Mouse (Mus musculus): ENCODE measurements around the gene Pde11a. TPM values are rescaled to one million over a fixed set of nuclear protein-coding genes. Genes with fewer than 3 reads are reported as not detected.

Gene Pde11a
- total RNA-seq (2014; fragmentation: Nextera tagmentation) (not detected in 2 replicates), total RNA-seq (2017) (not detected in 2 replicates)

DNA sequence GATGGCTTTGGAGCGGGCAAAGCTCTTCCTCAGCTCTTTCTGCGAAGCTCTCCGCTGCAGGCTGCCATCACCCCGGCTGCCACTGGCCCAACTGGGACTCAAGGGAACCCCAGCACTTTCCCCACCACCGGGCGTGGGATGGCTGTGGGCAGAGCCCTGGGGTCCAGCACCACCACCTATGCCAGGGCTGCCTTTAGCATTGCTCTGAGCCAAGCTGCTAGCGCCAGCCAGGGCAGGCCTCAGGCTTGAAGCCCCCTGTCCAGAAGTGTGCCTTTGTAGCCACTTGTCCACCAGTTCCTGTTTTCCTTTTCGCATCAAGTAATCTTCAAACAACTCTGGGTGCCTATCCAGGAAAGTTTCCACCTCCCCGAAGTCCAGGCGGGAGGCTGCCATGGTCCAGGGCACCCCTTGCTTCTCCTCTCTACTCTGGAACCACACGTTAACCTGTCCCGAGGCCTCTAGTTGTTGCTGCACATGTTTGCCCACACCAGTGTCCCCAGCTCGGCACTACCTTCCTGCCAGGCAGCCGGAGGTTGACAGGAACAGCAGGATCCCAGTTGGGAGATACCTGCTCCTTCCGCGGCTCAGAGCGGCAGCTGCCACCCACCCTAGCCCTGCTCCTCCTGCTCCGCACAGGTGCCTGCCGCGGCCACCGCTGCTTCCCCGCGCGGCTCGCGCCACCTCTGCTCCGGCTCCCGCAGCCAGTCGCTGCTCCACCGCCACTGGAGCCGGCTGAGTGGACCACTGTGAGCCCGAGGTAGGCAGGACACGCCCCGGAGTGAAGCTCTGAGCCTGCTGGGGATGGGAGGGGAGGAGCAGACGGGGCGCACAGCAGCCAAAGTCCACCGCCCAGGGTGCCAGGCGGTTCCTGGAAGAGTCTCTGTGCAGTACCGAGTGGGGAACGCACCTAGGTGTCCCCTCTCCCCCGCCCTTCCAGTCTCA, at the start of gene Pde11a:
Gene Pde11a, minus strand, starts transcription at position 560 of the 942 bp plus-strand sequence.
- peak; percentile 47; the same call in 1 of the 2 replicates for ATAC-seq (replicated peaks; ENCODE audit: low FRiP score, low TSS enrichment, poor library complexity, severe bottlenecking)

DNA sequence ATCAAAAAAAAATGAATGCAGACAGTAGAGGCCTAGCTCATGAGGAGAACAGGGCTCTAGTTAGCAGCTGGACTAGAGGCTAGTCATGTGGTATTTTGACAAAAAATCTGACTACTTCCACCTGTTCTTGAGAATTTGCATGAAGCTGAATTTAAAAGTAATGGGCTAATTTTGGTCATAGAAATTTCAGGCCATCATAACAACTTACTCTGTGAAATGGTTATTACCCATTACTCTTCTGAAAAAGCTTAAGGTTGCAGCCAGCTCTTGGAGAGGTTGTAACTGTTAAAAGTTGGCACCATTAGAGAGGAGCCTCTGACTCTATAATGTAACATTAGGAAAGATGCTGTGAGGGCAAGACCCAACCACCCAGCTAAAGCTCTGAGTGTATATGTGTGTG, 48.0 kb upstream of the Pde11a start:
- no peak for ATAC-seq (replicated peaks; ENCODE audit: low FRiP score, low TSS enrichment, poor library complexity, severe bottlenecking)

DNA sequence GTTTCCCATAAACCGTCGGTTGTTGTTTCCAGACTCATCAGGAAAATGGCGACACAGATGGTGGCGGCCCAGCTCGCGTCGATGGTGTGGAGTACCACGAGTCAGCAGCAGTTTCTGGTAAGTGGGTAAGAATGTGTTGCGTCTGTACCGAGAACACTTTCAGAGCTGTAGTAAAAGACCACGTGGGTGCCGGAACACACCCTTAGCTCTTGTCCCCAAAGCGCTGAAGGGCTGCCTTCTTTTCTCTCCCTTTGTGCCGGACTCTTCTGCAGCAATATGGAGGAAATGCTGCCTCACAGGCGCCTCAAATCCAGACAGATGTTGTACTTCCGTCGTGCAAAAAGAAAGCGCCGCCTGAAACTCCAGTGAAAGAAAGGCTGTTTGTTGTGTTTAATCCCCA, 40.1 kb upstream of the Pde11a start:
- ATAC-seq (replicated peaks; ENCODE audit: low FRiP score, low TSS enrichment, poor library complexity, severe bottlenecking) = no peak

DNA sequence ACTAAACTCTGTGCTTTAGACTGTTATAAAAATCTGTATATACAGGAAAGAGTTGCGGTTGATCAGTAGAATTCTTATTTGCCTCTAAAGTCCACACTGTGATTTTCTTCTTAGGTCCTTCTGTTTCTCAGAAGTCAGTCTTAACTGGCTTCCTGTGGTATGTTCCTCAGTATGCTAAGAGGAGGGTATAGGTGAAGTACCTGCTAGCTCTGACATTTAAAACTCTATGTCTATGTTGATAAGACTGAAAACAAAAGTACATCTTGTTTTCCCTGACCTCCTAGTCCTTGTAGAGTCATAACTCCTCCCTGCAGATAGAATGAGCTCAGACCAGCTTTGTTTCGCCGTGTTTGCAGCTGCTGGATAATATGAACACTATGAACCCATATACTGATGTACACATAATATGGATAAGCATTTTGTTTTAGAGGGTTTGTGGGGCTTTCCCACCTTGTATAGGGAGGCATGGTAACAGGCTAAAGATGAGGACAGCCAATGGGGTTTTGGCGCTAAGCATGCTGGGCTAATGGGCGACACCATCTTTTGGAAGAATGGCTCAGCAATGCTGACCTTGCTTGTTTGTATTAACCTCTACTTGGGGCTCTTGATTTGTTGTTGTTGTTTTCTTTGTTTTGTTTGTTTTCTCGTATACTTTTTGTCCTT, 36.1 kb upstream of the Pde11a start:
- no peak for ATAC-seq (replicated peaks; ENCODE audit: low FRiP score, low TSS enrichment, poor library complexity, severe bottlenecking)

DNA sequence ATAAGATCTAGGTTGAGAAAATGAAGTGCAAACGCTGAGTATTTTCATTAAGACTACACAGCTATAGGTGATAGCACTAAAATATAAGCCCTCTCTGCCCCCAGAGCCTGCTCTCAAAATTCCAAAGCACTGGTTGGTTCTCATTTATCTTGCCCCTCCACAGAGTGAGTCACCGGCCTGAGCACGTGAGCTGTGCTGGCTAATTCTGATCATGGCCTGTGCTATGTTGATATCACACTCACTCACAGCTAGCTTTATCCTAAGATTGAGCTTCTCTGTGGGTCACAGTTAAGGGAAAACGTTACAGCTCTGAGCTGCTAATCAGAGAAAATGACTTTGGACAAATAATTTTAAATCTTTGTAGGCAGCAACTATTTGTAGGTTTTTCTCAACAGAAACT, 33.7 kb upstream of the Pde11a start:
- ATAC-seq (replicated peaks; ENCODE audit: low FRiP score, low TSS enrichment, poor library complexity, severe bottlenecking) = peak; percentile 85

DNA sequence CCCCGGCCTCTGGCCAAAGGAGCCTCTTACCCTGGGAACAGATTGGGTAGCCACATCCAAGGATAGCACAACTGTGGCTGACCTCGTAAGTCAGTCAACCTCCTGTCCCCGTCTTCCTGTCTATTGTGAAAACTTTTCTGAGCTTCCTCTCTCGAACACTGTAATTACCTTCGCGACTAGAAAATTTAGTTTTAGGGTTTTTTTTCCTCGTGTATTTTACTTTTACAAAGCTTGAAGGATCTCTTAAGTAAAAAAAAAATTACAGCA, 32.0 kb upstream of the Pde11a start:
- ATAC-seq (replicated peaks; ENCODE audit: low FRiP score, low TSS enrichment, poor library complexity, severe bottlenecking) = no peak

DNA sequence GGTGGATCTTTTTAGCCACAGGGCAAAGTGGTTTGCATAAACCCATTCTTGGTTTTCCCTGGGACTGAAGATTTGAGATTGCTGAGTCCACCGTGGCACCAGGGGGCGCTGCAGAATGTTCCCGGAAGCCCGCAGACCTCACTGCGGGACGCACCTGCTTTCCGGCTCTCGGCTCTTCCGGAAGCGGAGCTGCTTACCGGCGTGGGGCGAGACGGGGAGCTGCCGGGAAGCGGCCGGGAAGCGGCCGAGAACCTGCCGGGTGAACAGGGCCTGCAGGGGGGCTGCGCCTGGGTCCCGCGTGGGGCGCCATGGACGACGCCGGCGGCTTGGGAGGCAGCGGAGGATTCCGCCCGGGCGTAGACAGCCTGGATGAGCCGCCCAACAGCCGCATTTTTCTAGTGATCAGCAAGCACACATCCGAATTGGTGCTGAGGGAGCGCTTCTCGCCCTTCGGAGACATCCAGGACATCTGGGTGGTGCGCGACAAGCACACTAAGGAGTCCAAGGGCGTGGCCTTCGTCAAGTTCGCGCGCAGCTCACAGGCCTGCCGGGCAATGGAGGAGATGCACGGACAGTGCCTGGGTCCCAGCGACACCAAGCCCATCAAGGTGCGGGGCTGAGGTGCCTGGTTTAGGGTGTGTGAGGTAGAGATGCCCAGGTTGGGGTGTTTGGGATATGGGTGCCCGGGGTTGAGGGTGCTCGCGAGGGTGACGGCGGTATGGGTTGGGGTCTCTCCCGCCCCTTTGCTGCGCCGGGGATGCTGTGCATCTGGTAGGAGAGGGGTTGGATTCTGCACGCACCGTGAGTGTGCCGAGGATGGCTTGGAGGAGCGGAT, 31.5 kb upstream of the Pde11a start, which contains the start of gene Rbm45:
Gene Rbm45, plus strand, starts transcription at position 164 of the 835 bp plus-strand sequence.
- peak; percentile 80 for ATAC-seq (replicated peaks; ENCODE audit: low FRiP score, low TSS enrichment, poor library complexity, severe bottlenecking)

DNA sequence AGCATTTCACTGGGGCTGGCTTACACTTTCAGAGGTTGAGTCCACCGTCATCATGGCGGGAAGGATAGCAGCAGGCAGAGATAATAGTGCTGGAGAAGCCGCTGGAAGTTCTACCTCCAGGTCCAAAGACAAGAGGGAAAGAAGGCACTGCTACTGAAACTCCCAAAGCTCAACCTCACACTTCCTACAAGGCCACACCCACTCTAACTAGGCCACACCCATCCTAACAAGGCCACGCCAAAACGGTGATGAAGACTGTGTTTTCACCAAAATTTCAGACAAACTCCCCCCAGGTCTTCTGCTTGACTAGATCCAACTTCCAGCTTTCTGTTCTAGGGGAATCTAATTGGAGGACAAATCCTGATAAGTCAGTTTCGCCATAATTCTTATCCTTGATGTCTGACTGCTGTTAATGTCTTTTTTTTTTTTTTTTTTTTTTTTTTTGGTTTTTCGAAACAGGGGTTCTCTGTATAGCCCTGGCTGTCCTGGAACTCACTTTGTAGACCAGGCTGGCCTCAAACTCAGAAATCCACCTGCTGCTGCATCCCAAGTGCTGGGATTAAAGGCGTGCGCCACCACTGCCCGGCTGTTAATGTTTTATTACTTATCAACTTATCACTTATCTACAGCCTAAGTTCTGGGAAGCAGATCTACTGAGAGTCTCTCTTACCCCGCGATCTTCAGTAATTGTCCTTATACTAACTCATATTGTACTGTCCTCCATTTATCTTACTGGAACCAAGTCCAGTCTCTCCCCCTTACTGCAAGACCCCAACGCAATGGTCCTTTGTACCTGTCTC, 30.5 kb upstream of the Pde11a start:
- no peak for ATAC-seq (replicated peaks; ENCODE audit: low FRiP score, low TSS enrichment, poor library complexity, severe bottlenecking)

DNA sequence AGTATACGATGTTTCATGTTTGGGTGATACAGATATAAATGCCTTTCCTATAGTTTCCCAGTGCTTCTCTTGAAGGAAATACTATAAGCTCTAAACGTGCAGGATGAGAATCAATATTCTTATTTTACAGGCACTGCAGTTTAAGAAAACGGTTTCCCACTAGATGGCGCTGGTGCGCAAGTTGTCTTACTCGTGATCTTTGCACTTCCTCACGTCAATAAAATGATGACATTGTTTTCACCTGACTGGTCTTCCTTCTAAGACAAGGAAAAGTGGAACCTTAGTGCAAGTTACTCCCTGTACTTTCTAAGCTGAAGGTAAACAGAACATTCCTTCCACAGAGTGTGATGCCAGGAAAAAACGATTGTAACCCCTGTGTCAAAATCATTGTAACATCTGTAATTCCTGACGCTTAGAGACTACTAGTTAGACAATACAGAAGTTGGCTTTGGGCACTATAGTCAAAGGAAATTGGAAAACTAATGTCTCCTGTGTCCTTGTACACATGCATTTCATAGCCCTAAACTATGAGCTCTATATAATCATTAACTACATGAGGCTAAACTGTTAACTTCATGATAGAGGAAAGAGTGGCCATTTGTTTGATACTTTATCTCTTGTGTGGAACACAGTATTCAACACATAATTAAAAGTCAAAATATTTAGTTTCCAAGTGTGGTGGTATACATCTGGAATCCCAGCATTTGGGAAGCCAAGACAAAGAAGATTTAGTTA, 28.8 kb upstream of the Pde11a start:
- peak; percentile 57; the same call in 1 of the 2 replicates for ATAC-seq (replicated peaks; ENCODE audit: low FRiP score, low TSS enrichment, poor library complexity, severe bottlenecking)

DNA sequence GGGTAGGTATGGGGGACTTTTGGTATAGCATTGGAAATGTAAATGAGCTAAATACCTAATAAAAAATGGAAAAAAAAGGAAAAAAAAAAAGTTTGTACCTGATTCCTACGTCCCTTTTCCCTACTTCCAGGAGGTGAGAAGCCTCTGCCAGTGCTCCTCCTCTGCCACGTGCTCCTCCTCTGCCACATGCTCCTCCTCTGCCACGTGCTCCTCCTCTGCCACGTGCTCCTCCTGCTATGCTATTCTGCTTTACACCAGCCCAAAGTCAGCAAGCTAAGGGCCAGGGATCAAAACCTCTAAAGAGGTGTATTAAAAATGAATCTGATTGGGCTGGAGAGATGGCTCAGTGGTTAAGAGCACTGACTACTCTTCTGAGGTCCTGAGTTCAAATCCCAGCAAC, 27.2 kb upstream of the Pde11a start:
- no peak for ATAC-seq (replicated peaks; ENCODE audit: low FRiP score, low TSS enrichment, poor library complexity, severe bottlenecking)

DNA sequence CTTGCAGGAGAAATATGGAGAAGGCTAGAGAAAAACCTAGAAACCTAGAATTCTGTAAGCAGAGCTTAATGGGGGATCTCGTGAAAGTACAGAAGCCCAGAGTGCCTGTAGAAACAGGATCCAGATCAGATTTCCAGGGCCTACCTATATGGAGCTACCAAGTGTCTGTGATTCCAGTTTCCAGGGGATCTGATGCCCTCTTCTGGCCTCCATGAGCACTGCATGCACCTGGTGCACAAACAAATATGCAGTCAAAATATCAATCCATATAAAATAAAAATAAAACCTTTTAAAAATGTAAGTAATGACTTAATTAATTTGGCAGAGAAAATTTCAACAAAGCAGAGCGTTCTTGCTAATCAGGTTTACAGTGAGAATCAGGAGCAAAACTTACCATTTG, 23.5 kb upstream of the Pde11a start:
- ATAC-seq (replicated peaks; ENCODE audit: low FRiP score, low TSS enrichment, poor library complexity, severe bottlenecking) = no peak

DNA sequence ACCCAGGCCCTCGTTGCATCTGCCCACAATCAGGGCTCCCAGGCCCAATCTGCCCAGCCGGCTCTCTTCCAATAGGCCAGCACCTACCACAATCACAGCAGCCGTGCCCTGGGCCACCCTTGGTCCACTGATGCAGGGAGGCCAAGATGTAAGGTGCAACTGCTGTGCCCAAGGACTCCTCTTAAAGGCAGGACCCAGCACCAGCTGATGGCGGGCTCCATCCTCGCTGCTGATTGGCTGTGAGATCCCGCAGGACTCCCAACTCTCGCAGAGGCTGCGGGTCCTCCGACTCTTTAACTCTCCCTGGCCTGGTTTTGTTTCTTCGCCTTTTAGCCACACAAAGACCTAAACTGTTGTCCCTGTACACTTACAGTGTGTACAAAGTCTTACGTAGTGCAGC, 21.7 kb upstream of the Pde11a start, which contains the start of gene Cyct:
Gene Cyct, minus strand, starts transcription at position 225 of the 400 bp plus-strand sequence.
- no peak for ATAC-seq (replicated peaks; ENCODE audit: low FRiP score, low TSS enrichment, poor library complexity, severe bottlenecking)

DNA sequence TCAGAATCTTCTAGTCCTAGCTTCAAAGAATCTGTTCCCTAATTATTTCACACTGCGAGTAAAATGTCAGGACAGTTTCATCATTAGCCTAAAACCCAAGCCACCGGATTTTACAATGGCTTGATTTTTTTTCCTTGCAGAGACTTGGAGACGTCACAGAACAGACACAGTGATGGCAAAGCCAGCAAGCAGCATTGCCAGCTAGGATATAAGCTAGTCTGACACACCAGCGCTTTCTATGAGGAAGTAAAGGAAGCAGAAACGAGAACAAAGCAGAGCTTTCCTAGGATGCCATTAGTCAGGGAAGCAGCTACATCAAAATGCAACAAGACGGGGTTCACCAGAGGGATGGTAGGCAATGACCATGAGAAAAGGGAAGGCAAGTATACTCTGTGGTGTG, 9.3 kb upstream of the Pde11a start:
- no peak for ATAC-seq (replicated peaks; ENCODE audit: low FRiP score, low TSS enrichment, poor library complexity, severe bottlenecking)

DNA sequence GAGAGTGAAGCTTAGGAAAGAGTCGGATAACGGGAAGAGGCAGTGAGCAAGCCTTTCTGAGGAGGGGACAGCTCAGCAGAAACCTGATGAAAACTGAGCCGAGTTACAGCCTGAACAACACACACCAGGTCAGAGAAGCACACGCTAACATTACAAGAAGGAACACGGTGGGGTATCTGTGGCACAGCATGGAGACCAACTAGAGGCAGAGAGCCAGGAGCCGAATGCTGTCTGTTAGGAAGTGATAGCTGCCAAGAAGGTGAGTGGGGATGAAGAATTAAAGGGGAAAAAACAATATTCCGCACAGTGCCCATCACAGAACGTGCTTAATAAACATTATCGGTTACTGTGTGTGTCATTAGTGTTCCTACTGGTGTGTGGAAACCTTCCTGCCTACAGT, 3.6 kb upstream of the Pde11a start:
- ATAC-seq (replicated peaks; ENCODE audit: low FRiP score, low TSS enrichment, poor library complexity, severe bottlenecking) = no peak

DNA sequence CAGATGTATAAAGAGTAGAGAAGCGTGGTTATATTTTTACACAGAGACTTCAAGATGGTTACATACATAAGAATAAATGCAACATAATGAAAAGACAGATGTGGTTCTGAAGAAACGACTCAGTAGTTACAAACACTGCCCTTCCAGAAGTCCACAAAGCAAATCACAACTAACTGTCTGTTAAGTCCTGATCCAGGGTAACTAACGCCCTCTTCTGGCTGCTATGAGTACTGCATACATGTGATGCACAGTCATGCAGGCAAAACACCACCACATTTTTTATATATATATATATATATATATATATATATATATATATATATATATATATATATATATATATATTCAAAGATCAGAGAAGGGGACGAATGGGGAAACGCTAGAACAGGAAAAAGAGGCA, 4.0 kb downstream of the Pde11a start:
- ATAC-seq (replicated peaks; ENCODE audit: low FRiP score, low TSS enrichment, poor library complexity, severe bottlenecking) = no peak

DNA sequence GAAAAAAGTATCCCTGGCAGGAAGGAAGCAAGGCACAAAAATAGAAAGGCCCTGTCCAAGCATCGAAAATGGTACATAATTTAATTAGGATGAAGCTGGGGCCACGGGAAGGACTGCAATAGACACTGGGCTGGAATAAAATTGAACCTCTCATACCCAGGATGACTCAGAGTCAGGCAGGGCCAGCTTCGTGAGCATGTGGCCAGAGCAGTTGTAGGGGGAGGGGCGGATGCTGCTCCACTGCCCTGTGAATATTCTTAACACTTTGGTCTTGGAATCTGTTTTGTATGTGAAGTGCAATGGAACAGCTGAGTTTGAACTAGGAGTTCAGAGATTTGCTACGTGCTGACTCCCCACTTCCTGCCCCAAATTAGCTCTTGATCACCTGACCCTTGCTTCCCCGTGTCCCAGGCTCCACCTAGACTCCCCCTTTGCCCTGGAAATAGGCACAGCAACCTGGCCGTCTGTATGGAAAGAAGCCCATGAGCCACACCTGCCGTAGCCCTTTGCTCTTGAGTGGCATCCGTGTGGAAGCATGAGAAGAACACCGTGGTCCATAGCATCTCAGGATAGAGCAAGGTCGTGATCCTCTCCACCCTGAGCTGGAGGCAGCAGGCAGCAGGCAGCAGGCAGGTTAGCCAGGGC, 6.3 kb downstream of the Pde11a start:
- no peak; the same call in 1 of the 2 replicates for ATAC-seq (replicated peaks; ENCODE audit: low FRiP score, low TSS enrichment, poor library complexity, severe bottlenecking)

DNA sequence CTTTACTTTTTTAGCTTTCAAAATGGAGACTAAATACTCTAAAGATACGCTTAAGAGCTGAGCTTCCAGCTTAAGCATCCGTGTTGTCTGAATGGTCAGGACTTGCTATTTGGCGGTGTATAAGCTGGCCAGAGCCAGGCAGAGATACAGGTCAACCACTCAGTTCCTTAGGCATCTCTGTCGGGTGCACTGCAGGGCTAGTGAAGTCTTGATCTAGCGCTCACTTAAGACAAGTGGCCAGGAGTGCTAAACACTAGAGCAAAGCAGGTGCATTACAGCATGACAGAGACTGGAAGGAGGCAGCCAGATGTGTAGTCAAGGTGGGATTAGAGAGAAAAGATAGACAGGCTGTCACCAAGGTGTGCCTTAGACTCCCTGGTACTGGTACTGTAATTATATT, 8.5 kb downstream of the Pde11a start:
- ATAC-seq (replicated peaks; ENCODE audit: low FRiP score, low TSS enrichment, poor library complexity, severe bottlenecking) = no peak

DNA sequence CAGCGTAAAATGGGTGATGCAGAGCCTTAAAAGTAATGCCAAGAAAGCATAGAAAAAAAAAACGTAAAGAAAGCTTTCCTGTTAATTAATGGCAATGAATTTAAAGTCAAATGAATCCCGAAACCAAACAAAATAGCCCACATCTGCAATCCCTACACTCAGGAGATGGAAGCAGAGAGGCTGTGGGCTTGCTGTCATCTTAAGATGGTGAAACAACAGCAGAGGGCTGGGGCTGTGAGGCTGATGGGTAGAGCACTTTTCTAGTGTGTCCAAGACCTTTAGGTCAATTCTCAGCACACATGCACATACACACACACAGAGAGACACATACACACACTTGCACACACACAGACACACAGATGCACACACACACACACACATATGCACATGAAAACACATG, 12.4 kb downstream of the Pde11a start:
- ATAC-seq (replicated peaks; ENCODE audit: low FRiP score, low TSS enrichment, poor library complexity, severe bottlenecking) = no peak

Measured in megakaryocyte-erythroid progenitor cell, adult 5-6 weeks (primary cell).